Mouse (Mus musculus): Measurements from ENCODE around the gene Gnai3. TPM values are rescaled to one million over a fixed set of nuclear protein-coding genes. Genes with fewer than 3 reads are reported as not detected.

Gene Gnai3
- polyA plus RNA-seq, 1 experiment, result 31.0 TPM

- peaks cover 5% of the 10 kb centered on the region; the same call in 1 of the 2 replicates for H3K4me1 ChIP-seq (ENCODE audit: control insufficient read depth, insufficient read depth, low read length)
- DNase-seq, result peak; percentile 25
- 51% methylated on average over 2 of the region's 2 CpGs for WGBS
- H3K27ac ChIP-seq (ENCODE audit: insufficient read depth, low read depth, low read length), result no peak overlapping the region
- no peaks in the 10 kb centered on the region for H3K27me3 ChIP-seq (replicated peaks; ENCODE audit: control insufficient read depth, insufficient read depth, low read length)
- TF ChIP-seq CTCF (conservative IDR thresholded peaks at IDR 0.05; ENCODE audit: insufficient read depth, insufficient read length, low read depth, low read length) (no peak), POLR2A (IDR thresholded peaks at IDR 0.05; ENCODE audit: low read depth, low read length) (no peak)
- no peak overlapping the region for H3K4me3 ChIP-seq (ENCODE audit: insufficient read depth, low read depth, low read length)
- H3K36me3 ChIP-seq (ENCODE audit: control insufficient read depth, insufficient read depth, low read length), result no peaks in the 10 kb centered on the region
Observed at GRCm38 (mm10) chr3:108089916-108090315, 56.0 kb downstream of the Gnai3 start.

- Histone ChIP-seq H3K4me3 (ENCODE audit: insufficient read depth, low read depth, low read length) (no peak overlapping the region), H3K4me1 (ENCODE audit: control insufficient read depth, insufficient read depth, low read length) (peaks cover 10% of the 10 kb centered on the region; the same call in 1 of the 2 replicates), H3K36me3 (ENCODE audit: control insufficient read depth, insufficient read depth, low read length) (no peaks in the 10 kb centered on the region), H3K27me3 (replicated peaks; ENCODE audit: control insufficient read depth, insufficient read depth, low read length) (no peaks in the 10 kb centered on the region), H3K27ac (ENCODE audit: insufficient read depth, low read depth, low read length) (no peak overlapping the region)
- WGBS, result 67% methylated on average over 5 of the region's 5 CpGs
- TF ChIP-seq POLR2A (IDR thresholded peaks at IDR 0.05; ENCODE audit: low read depth, low read length) (no peak), CTCF (conservative IDR thresholded peaks at IDR 0.05; ENCODE audit: insufficient read depth, insufficient read length, low read depth, low read length) (no peak)
- no peak for DNase-seq
Observed at GRCm38 (mm10) chr3:108088842-108089380, 57.0 kb downstream of the Gnai3 start.

- no peak overlapping the region for H3K27ac ChIP-seq (ENCODE audit: insufficient read depth, low read depth, low read length)
- H3K4me1 ChIP-seq (ENCODE audit: control insufficient read depth, insufficient read depth, low read length), result peaks cover 10% of the 10 kb centered on the region; the same call in 1 of the 2 replicates
- H3K4me3 ChIP-seq (ENCODE audit: insufficient read depth, low read depth, low read length), result no peak overlapping the region
- TF ChIP-seq CTCF (conservative IDR thresholded peaks at IDR 0.05; ENCODE audit: insufficient read depth, insufficient read length, low read depth, low read length), result no peak
- no peak for TF ChIP-seq POLR2A (IDR thresholded peaks at IDR 0.05; ENCODE audit: low read depth, low read length)
- H3K27me3 ChIP-seq (replicated peaks; ENCODE audit: control insufficient read depth, insufficient read depth, low read length), result no peaks in the 10 kb centered on the region
- H3K36me3 ChIP-seq (ENCODE audit: control insufficient read depth, insufficient read depth, low read length), result no peaks in the 10 kb centered on the region
- 87% methylated on average over 3 of the region's 3 CpGs for WGBS
- no peak for DNase-seq
Observed at GRCm38 (mm10) chr3:108087329-108087728, 58.6 kb downstream of the Gnai3 start.

- Histone ChIP-seq H3K27me3 (replicated peaks; ENCODE audit: control insufficient read depth, insufficient read depth, low read length) (no peaks in the 10 kb centered on the region), H3K27ac (ENCODE audit: insufficient read depth, low read depth, low read length) (peak within 1 kb of the TSS; percentile 89), H3K4me3 (ENCODE audit: insufficient read depth, low read depth, low read length) (peak within 1 kb of the TSS; percentile 66), H3K36me3 (ENCODE audit: control insufficient read depth, insufficient read depth, low read length) (no peaks in the 10 kb centered on the region), H3K4me1 (ENCODE audit: control insufficient read depth, insufficient read depth, low read length) (peaks cover 10% of the 10 kb centered on the region; the same call in 1 of the 2 replicates)
- TF ChIP-seq CTCF (conservative IDR thresholded peaks at IDR 0.05; ENCODE audit: insufficient read depth, insufficient read length, low read depth, low read length), result no peak
- no peak for TF ChIP-seq POLR2A (IDR thresholded peaks at IDR 0.05; ENCODE audit: low read depth, low read length)
- peak; percentile 91 for DNase-seq
- whole genome bisulfite sequencing, result under 1% methylated on average over 29 of the region's 29 CpGs
Observed at GRCm38 (mm10) chr3:108086470-108086979, 59.4 kb downstream of the Gnai3 start, which contains the start of gene Ampd2. TSS of gene Ampd2 (minus strand) at chr3:108086651.

GRCm38 (mm10) chr3:108085721-108086469, 60.1 kb downstream of the Gnai3 start:
- no peak for TF ChIP-seq POLR2A (IDR thresholded peaks at IDR 0.05; ENCODE audit: low read depth, low read length)
- no peak for TF ChIP-seq CTCF (conservative IDR thresholded peaks at IDR 0.05; ENCODE audit: insufficient read depth, insufficient read length, low read depth, low read length)
- Histone ChIP-seq H3K36me3 (ENCODE audit: control insufficient read depth, insufficient read depth, low read length) (no peaks in the 10 kb centered on the region), H3K4me3 (ENCODE audit: insufficient read depth, low read depth, low read length) (peak overlapping the region; percentile 66), H3K27me3 (replicated peaks; ENCODE audit: control insufficient read depth, insufficient read depth, low read length) (no peaks in the 10 kb centered on the region), H3K27ac (ENCODE audit: insufficient read depth, low read depth, low read length) (peak overlapping the region; percentile 89), H3K4me1 (ENCODE audit: control insufficient read depth, insufficient read depth, low read length) (peaks cover 10% of the 10 kb centered on the region; the same call in 1 of the 2 replicates)
- WGBS, result under 1% methylated on average over 31 of the region's 31 CpGs
- peak; percentile 94 for DNase-seq

- Histone ChIP-seq H3K4me1 (ENCODE audit: control insufficient read depth, insufficient read depth, low read length) (peaks cover 10% of the 10 kb centered on the region; the same call in 1 of the 2 replicates), H3K36me3 (ENCODE audit: control insufficient read depth, insufficient read depth, low read length) (no peaks in the 10 kb centered on the region), H3K4me3 (ENCODE audit: insufficient read depth, low read depth, low read length) (peak overlapping the region; percentile 66), H3K27ac (ENCODE audit: insufficient read depth, low read depth, low read length) (peak overlapping the region; percentile 89), H3K27me3 (replicated peaks; ENCODE audit: control insufficient read depth, insufficient read depth, low read length) (no peaks in the 10 kb centered on the region)
- DNase-seq, result peak; percentile 98
- TF ChIP-seq CTCF (conservative IDR thresholded peaks at IDR 0.05; ENCODE audit: insufficient read depth, insufficient read length, low read depth, low read length) (no peak), POLR2A (IDR thresholded peaks at IDR 0.05; ENCODE audit: low read depth, low read length) (peak; percentile 37)
- WGBS, result under 1% methylated on average over 14 of the region's 14 CpGs
Observed at GRCm38 (mm10) chr3:108085281-108085720, 60.6 kb downstream of the Gnai3 start.

- H3K4me1 ChIP-seq (ENCODE audit: control insufficient read depth, insufficient read depth, low read length), result peaks cover 10% of the 10 kb centered on the region; the same call in 1 of the 2 replicates
- H3K27me3 ChIP-seq (replicated peaks; ENCODE audit: control insufficient read depth, insufficient read depth, low read length), result no peaks in the 10 kb centered on the region
- H3K36me3 ChIP-seq (ENCODE audit: control insufficient read depth, insufficient read depth, low read length), result no peaks in the 10 kb centered on the region
- DNase-seq, result no peak
- 8% methylated on average over 13 of the region's 13 CpGs for WGBS
- peak overlapping the region; percentile 66 for H3K4me3 ChIP-seq (ENCODE audit: insufficient read depth, low read depth, low read length)
- no peak overlapping the region for H3K27ac ChIP-seq (ENCODE audit: insufficient read depth, low read depth, low read length)
- no peak for TF ChIP-seq CTCF (conservative IDR thresholded peaks at IDR 0.05; ENCODE audit: insufficient read depth, insufficient read length, low read depth, low read length)
- TF ChIP-seq POLR2A (IDR thresholded peaks at IDR 0.05; ENCODE audit: low read depth, low read length), result no peak
Observed at GRCm38 (mm10) chr3:108084767-108085270, 61.1 kb downstream of the Gnai3 start.

Measured in kidney, adult 2 months (tissue).